Mouse (Mus musculus) leukemia stem cell, adult 10-12 weeks (primary cell): ENCODE results near the gene Flywch2. TPM values are rescaled to one million over a fixed set of nuclear protein-coding genes. Genes with fewer than 3 reads are reported as not detected.

Source experiments
- polyA plus RNA-seq: library from polyadenylated mRNA; stranded (reverse); fragments of >175 nt; gene quantifications from 2 replicates; pipeline ENCODE4 v1.2.3, GENCODE M21; 2012; ENCODE audit warnings: low replicate concordance

Flywch2 gene
- 1.0 and 4.2 TPM in 2 replicates for polyA plus RNA-seq

DNA sequence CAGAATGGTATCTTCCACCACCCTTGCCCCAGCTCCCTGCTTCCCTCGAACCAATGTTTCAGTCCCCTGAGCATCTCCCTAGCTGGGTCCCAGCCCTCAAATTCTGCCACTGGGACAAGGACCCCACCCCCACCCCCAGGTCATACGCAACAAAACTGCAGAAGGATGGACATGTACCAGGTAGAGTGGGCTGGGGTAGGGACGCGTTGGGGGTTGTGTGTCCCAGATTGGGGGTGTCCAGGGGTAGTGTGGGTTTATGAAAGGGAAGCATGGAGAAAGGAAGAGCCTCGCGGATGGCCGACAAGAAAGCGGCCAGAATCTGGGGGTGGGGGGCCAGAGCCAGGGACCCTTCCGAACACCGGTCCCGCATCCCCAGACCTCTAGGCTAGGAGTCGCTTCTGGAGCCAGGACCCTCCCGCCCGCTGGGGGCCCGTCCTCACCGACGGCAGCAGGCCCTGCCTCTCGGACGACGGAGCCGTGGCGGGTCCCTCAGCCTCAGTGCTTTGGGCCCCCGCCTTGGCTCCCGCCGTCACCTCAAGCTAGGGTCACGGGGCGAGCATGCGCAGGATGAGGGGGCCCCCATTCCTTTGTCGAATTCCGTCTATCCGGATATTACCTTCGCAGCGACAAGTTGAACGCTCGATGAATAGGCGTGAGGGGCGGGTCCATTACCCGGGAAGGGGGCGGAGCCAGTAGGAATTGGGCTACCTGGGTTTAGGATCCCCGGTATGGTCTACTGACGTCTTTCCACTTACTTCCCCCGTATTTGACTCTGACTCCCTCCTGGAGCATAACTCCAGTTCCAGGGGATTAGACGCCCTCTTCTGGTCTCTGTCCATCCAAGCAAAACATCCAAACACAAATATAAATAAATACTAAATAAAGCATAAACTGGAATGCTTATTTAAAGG lies at the start of gene Flywch2:
Gene Flywch2, minus strand, starts transcription at position 521 of the 911 bp plus-strand sequence.

DNA sequence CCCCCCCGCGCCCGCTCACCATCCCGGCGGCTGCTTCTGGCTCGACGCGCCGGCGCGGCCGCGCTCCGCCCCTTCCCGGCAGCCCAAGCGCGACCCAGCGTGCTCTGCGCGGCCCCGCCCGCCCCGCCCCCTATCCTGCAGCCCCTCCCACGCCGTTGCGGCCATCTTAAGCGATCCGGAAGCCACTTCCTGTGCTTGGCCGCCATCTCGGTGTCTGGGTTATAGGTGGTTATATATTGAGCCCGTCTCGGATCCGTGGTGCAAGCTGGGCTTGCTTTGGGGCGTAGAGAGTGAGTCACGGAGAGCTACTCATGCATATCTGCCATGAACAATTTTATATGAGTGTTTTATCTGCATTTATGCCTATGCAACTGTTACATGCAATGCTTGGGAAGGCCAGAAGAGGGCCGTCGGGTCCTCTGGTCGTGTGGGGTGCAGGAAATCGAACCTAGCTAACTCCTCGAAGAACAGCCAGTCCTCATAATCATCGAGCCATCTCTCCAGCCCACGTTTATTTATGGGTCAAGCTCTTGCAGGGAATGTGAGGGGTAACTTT lies 43.3 kb upstream of the Flywch2 start, which contains the start of gene Elob:
Gene Elob, minus strand, starts transcription at position 73 of the 556 bp plus-strand sequence.

GRCm38 (mm10) chr17:23790269-23791078 lies 4.6 kb upstream of the Flywch2 start, which contains the start of gene Srrm2:
TSS of gene Srrm2 (plus strand) at chr17:23790532.

DNA sequence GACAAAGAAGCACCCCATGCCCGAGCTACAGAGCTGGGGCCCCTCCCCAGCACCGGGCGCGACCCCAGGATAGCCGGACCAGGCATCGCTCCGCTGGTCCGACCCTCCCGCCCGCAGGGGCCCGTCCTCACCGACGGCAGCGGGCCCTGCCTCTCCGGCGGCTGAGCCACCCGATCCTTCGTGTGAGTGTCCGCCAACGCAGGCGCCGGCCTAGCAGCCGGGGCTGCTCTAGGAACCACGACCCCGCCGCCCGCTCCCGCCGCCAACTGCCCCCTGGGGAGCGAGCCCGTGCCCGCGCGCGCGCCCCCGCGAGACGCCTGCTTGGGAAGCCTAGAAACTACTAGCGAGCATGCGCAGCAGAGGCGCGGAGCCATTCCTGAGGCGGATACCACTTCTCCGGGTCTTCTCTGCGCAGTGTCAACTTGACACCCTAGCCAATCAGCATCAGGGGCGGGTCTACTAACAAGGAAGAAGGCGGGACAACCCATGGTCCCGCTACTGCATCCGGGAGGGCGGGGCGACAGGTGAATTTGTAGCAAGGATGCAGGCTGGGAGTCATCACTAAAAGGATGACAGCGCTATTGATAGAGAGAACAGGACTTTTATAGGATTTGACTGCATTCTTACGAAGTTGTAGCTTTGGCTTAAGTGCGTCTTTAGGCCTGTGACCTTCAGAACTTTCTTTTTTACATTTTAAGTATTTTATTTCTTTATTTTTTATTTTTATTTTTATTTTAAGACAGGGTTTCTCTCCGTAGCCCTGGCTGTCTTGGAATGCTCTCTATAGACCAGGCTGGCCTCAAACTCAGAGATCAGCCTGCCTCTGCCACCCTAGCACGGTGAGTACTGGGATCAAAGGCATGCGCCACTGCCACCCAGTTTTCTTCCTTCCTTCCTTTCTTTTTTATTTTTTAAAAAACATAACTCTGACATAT lies 14.3 kb downstream of the Flywch2 start, which contains the start of gene Flywch1:
Gene Flywch1, minus strand, starts transcription at position 319 of the 935 bp plus-strand sequence.

GRCm38 (mm10) chr17:23745301-23746251 lies 40.3 kb downstream of the Flywch2 start, which contains the start of gene Kremen2:
TSS of gene Kremen2 (minus strand) at chr17:23745833.

GRCm38 (mm10) chr17:23740598-23741021 lies 45.3 kb downstream of the Flywch2 start, which contains the start of gene Paqr4:
TSS of gene Paqr4 (minus strand) at chr17:23740867.

Other genes starting within 250 kb of the Flywch2 start
- gene Zfp213, start 221.8 kb downstream of the Flywch2 start, polyA plus RNA-seq, result 9.6 and 13.1 TPM in 2 replicates
- gene Zfp13, start 186.6 kb downstream of the Flywch2 start, polyA plus RNA-seq, result 0.40 and 0.80 TPM in 2 replicates
- gene Zscan10, start 185.2 kb downstream of the Flywch2 start, polyA plus RNA-seq, result not detected in 2 replicates
- gene Mmp25, start 140.8 kb downstream of the Flywch2 start, polyA plus RNA-seq, result 2.3 and 2.6 TPM in 2 replicates
- gene Bicdl2, start 125.6 kb downstream of the Flywch2 start, polyA plus RNA-seq, result 0.36 TPM in 1 of 2 replicates, not detected in the other
- 127 and 166 TPM in 2 replicates for gene Hcfc1r1, start 112.5 kb downstream of the Flywch2 start, polyA plus RNA-seq
- 71.1 and 149 TPM in 2 replicates for gene Thoc6, start 112.2 kb downstream of the Flywch2 start, polyA plus RNA-seq
- gene Tnfrsf12a, start 108.6 kb downstream of the Flywch2 start, polyA plus RNA-seq, result 12.6 and 14.4 TPM in 2 replicates
- gene Cldn6, start 106.8 kb downstream of the Flywch2 start, polyA plus RNA-seq, result not detected in 2 replicates
- gene Cldn9, start 102.1 kb downstream of the Flywch2 start, polyA plus RNA-seq, result not detected in 2 replicates
- gene 1520401A03Rik, start 63.3 kb downstream of the Flywch2 start, polyA plus RNA-seq, result not detected in 2 replicates
- gene Pkmyt1, start 59.7 kb downstream of the Flywch2 start, polyA plus RNA-seq, result 246 and 386 TPM in 2 replicates
- 2.9 and 33.2 TPM in 2 replicates for gene Paqr4, start 45.2 kb downstream of the Flywch2 start, polyA plus RNA-seq
- 0.21 and 0.26 TPM in 2 replicates for gene Kremen2, start 40.2 kb downstream of the Flywch2 start, polyA plus RNA-seq
- 22.5 and 23.8 TPM in 2 replicates for gene Flywch1, start 14.5 kb downstream of the Flywch2 start, polyA plus RNA-seq
- 176 and 518 TPM in 2 replicates for gene Srrm2, start 4.5 kb upstream of the Flywch2 start, polyA plus RNA-seq
- gene Elob, start 43.1 kb upstream of the Flywch2 start, polyA plus RNA-seq, result 44.9 and 471 TPM in 2 replicates
- gene Prss33, start 50.0 kb upstream of the Flywch2 start, polyA plus RNA-seq, result 0.80 TPM in 1 of 2 replicates, not detected in the other
- not detected in 2 replicates for gene Prss32, start 57.8 kb upstream of the Flywch2 start, polyA plus RNA-seq
- 1.9 and 2.1 TPM in 2 replicates for gene Prss41, start 58.1 kb upstream of the Flywch2 start, polyA plus RNA-seq
- gene Prss21, start 82.0 kb upstream of the Flywch2 start, polyA plus RNA-seq, result 0.11 TPM in 1 of 2 replicates, not detected in the other
- not detected in 2 replicates for gene Dcpp1, start 94.8 kb upstream of the Flywch2 start, polyA plus RNA-seq
- not detected in 2 replicates for gene Dcpp2, start 94.8 kb upstream of the Flywch2 start, polyA plus RNA-seq
- not detected in 2 replicates for gene Dcpp3, start 131.4 kb upstream of the Flywch2 start, polyA plus RNA-seq
- not detected in 2 replicates for gene Sbp, start 155.6 kb upstream of the Flywch2 start, polyA plus RNA-seq
- gene Sbpl, start 169.2 kb upstream of the Flywch2 start, polyA plus RNA-seq, result not detected in 2 replicates
- 0.43 TPM in 1 of 2 replicates, not detected in the other for gene Prss30, start 194.5 kb upstream of the Flywch2 start, polyA plus RNA-seq
- not detected in 2 replicates for gene Prss22, start 212.0 kb upstream of the Flywch2 start, polyA plus RNA-seq